Mouse (Mus musculus) intestine, embryonic 15.5 days (tissue): ENCODE results near the gene Fam131a. TPM values are rescaled to one million over a fixed set of nuclear protein-coding genes. Genes with fewer than 3 reads are reported as not detected.

Experiments
- ATAC-seq: fragments of 200-750 bp; cut with Nextera tagmentation; 2 replicates; pipeline ENCODE4 v1.8.0; 2017; ENCODE audit warnings: moderate TSS enrichment, moderate library complexity
- H3K27ac ChIP-seq: fragments of 300-500 bp; sonication (generic); 2 replicates; pipeline ENCODE4 v1.5.1; 2015; ENCODE audit warnings: mild to moderate bottlenecking, inconsistent platforms
- H3K27me3 ChIP-seq: fragments of 300-500 bp; sonication (generic); replicated peaks from 2 replicates; pipeline ENCODE4 v1.6.1; 2015; ENCODE audit warnings: inconsistent platforms
- H3K36me3 ChIP-seq: fragments of 300-500 bp; sonication (generic); 2 replicates; pipeline ENCODE4 v1.6.1; 2015; ENCODE audit warnings: inconsistent platforms
- H3K4me1 ChIP-seq: fragments of 300-500 bp; sonication (generic); replicated peaks from 2 replicates; pipeline ENCODE4 v1.6.1; 2015; ENCODE audit warnings: inconsistent platforms
- H3K4me2 ChIP-seq: fragments of 300-500 bp; sonication (generic); replicated peaks from 2 replicates; pipeline ENCODE4 v1.6.1; 2015; ENCODE audit warnings: mild to moderate bottlenecking, inconsistent platforms
- H3K4me3 ChIP-seq: fragments of 300-500 bp; sonication (generic); replicated peaks from 2 replicates; pipeline ENCODE4 v1.5.1; 2015; ENCODE audit warnings: inconsistent platforms
- H3K9ac ChIP-seq: fragments of 300-500 bp; sonication (generic); 2 replicates; pipeline ENCODE4 v1.6.1; 2015; ENCODE audit warnings: inconsistent platforms
- H3K9me3 ChIP-seq: fragments of 300-500 bp; sonication (generic); 2 replicates; pipeline ENCODE4 v1.6.1; 2016; ENCODE audit warnings: inconsistent platforms
- WGBS: fragments of 180-500 bp; shearing (Covaris S2); methylation state at CpG from one replicate; pipeline ENCODE4 v1.1.7; 2015; 5-methylcytosine and 5-hydroxymethylcytosine counted together
- polyA plus RNA-seq: library from polyadenylated mRNA; unstranded; fragments of >200 nt; fragmentation: Nextera tagmentation; extraction: Ambion mirVana; gene quantifications from 2 replicates; pipeline ENCODE4 v1.2.1, GENCODE M21; 2015

The Fam131a gene
- polyA plus RNA-seq, 1 experiment from 2014 or later = 6.7 TPM

- no peaks in the 10 kb centered on the region for H3K9me3 ChIP-seq
- H3K27ac ChIP-seq = peak overlapping the region; percentile 94
- peak overlapping the region; percentile 88 for H3K4me2 ChIP-seq
- 6% methylated on average over 14 of the region's 14 CpGs for WGBS
- no peaks in the 10 kb centered on the region for H3K27me3 ChIP-seq
- H3K36me3 ChIP-seq = peaks cover 30% of the 10 kb centered on the region
- peak; percentile 63 for ATAC-seq
- peaks cover 26% of the 10 kb centered on the region for H3K4me1 ChIP-seq
- H3K9ac ChIP-seq = peak overlapping the region; percentile 89
- peak overlapping the region; percentile 86 for H3K4me3 ChIP-seq
Measured at GRCm38 (mm10) chr16:20673706-20674303, 19.2 kb upstream of the Fam131a start.

GRCm38 (mm10) chr16:20675213-20675612 lies 17.8 kb upstream of the Fam131a start:
- Histone ChIP-seq H3K9ac (no peak overlapping the region), H3K9me3 (no peaks in the 10 kb centered on the region), H3K36me3 (peaks cover 40% of the 10 kb centered on the region), H3K27me3 (no peaks in the 10 kb centered on the region), H3K27ac (no peak overlapping the region), H3K4me1 (peaks cover 26% of the 10 kb centered on the region), H3K4me2 (peak overlapping the region; percentile 88), H3K4me3 (no peak overlapping the region)
- 86% methylated on average over 6 of the region's 6 CpGs for WGBS
- no peak for ATAC-seq

- Histone ChIP-seq H3K4me1 (peaks cover 25% of the 10 kb centered on the region), H3K9me3 (no peaks in the 10 kb centered on the region), H3K4me2 (no peak overlapping the region), H3K9ac (no peak overlapping the region), H3K36me3 (peaks cover 55% of the 10 kb centered on the region), H3K27ac (no peak overlapping the region), H3K27me3 (no peaks in the 10 kb centered on the region), H3K4me3 (no peak overlapping the region)
- no peak for ATAC-seq
- 67% methylated on average over 4 of the region's 4 CpGs for WGBS
Measured at GRCm38 (mm10) chr16:20676702-20677101, 16.3 kb upstream of the Fam131a start.

- Histone ChIP-seq H3K9ac (no peak overlapping the region), H3K9me3 (no peaks in the 10 kb centered on the region), H3K4me2 (no peak overlapping the region), H3K27ac (no peak overlapping the region), H3K36me3 (peaks cover 62% of the 10 kb centered on the region), H3K27me3 (no peaks in the 10 kb centered on the region), H3K4me3 (no peak overlapping the region), H3K4me1 (peaks cover 21% of the 10 kb centered on the region)
- 78% methylated on average over 5 of the region's 5 CpGs for WGBS
- ATAC-seq = no peak
Measured at GRCm38 (mm10) chr16:20677380-20677779, 15.7 kb upstream of the Fam131a start.

- no peak overlapping the region for H3K9ac ChIP-seq
- no peak overlapping the region for H3K4me3 ChIP-seq
Measured at GRCm38 (mm10) chr16:20677974-20678675, 14.9 kb upstream of the Fam131a start.

GRCm38 (mm10) chr16:20690774-20691173 lies 2.3 kb upstream of the Fam131a start:
- Histone ChIP-seq H3K27me3 (no peaks in the 10 kb centered on the region), H3K4me1 (peaks cover 22% of the 10 kb centered on the region), H3K27ac (no peak overlapping the region), H3K9ac (no peak overlapping the region), H3K9me3 (no peaks in the 10 kb centered on the region), H3K4me3 (no peak overlapping the region), H3K4me2 (no peak overlapping the region), H3K36me3 (peaks cover 43% of the 10 kb centered on the region)
- WGBS = 85% methylated on average over 3 of the region's 3 CpGs
- ATAC-seq = no peak

More at GRCm38 (mm10) chr16:20677974-20678675, 14.9 kb upstream of the Fam131a start:
- H3K4me2 ChIP-seq = no peak overlapping the region
- no peak for ATAC-seq
- peaks cover 21% of the 10 kb centered on the region for H3K4me1 ChIP-seq
- H3K36me3 ChIP-seq = peaks cover 69% of the 10 kb centered on the region
- H3K27ac ChIP-seq = no peak overlapping the region
- no peaks in the 10 kb centered on the region for H3K27me3 ChIP-seq
- WGBS = 76% methylated on average over 10 of the region's 10 CpGs
- H3K9me3 ChIP-seq = no peaks in the 10 kb centered on the region

- Histone ChIP-seq H3K27ac (no peak overlapping the region), H3K4me3 (no peak overlapping the region), H3K9me3 (no peaks in the 10 kb centered on the region), H3K9ac (no peak overlapping the region), H3K4me2 (no peak overlapping the region), H3K4me1 (peaks cover 28% of the 10 kb centered on the region), H3K27me3 (no peaks in the 10 kb centered on the region), H3K36me3 (peaks cover 35% of the 10 kb centered on the region)
- no peak for ATAC-seq
- WGBS = 67% methylated on average over 1 of the region's 1 CpGs
Measured at GRCm38 (mm10) chr16:20691617-20692016, 1.4 kb upstream of the Fam131a start.

- Histone ChIP-seq H3K27me3 (no peaks in the 10 kb centered on the region), H3K36me3 (peaks cover 27% of the 10 kb centered on the region), H3K4me2 (peak overlapping the region; percentile 92), H3K27ac (no peak overlapping the region), H3K9ac (no peak overlapping the region), H3K9me3 (no peaks in the 10 kb centered on the region), H3K4me1 (peaks cover 28% of the 10 kb centered on the region), H3K4me3 (no peak overlapping the region)
- peak; percentile 2; the same call in 1 of the 2 replicates for ATAC-seq
- WGBS = 51% methylated on average over 16 of the region's 16 CpGs
Measured at GRCm38 (mm10) chr16:20692241-20692965, 638 bp upstream of the Fam131a start.

GRCm38 (mm10) chr16:20694781-20695180 lies 1.7 kb downstream of the Fam131a start:
- H3K9ac ChIP-seq = no peak overlapping the region
- no peak overlapping the region for H3K4me3 ChIP-seq
- no peaks in the 10 kb centered on the region for H3K9me3 ChIP-seq
- no peak overlapping the region for H3K27ac ChIP-seq
- H3K27me3 ChIP-seq = no peaks in the 10 kb centered on the region
- WGBS = 77% methylated on average over 8 of the region's 8 CpGs
- H3K36me3 ChIP-seq = peaks cover 8% of the 10 kb centered on the region
- ATAC-seq = no peak
- peak overlapping the region; percentile 67 for H3K4me2 ChIP-seq
- H3K4me1 ChIP-seq = peaks cover 28% of the 10 kb centered on the region

GRCm38 (mm10) chr16:20695622-20696323 lies 2.7 kb downstream of the Fam131a start:
- H3K9me3 ChIP-seq = no peaks in the 10 kb centered on the region
- peak overlapping the region; percentile 35 for H3K9ac ChIP-seq
- H3K27me3 ChIP-seq = no peaks in the 10 kb centered on the region
- no peak overlapping the region for H3K27ac ChIP-seq
- peaks cover 5% of the 10 kb centered on the region for H3K36me3 ChIP-seq
- ATAC-seq = peak; percentile 64
- peak overlapping the region; percentile 31 for H3K4me3 ChIP-seq
- 5% methylated on average over 46 of the region's 46 CpGs for WGBS
- peaks cover 28% of the 10 kb centered on the region for H3K4me1 ChIP-seq
- H3K4me2 ChIP-seq = peak overlapping the region; percentile 67

- Histone ChIP-seq H3K36me3 (no peaks in the 10 kb centered on the region; the same call in 1 of the 2 replicates), H3K4me3 (no peak overlapping the region), H3K27me3 (no peaks in the 10 kb centered on the region), H3K9me3 (no peaks in the 10 kb centered on the region), H3K27ac (no peak overlapping the region), H3K9ac (no peak overlapping the region), H3K4me2 (no peak overlapping the region), H3K4me1 (peaks cover 30% of the 10 kb centered on the region)
- ATAC-seq = no peak
- 78% methylated on average over 5 of the region's 5 CpGs for WGBS
Measured at GRCm38 (mm10) chr16:20699266-20699665, 6.2 kb downstream of the Fam131a start.

- no peak for ATAC-seq
- Histone ChIP-seq H3K36me3 (no peaks in the 10 kb centered on the region; the same call in 1 of the 2 replicates), H3K9me3 (no peaks in the 10 kb centered on the region), H3K4me1 (peaks cover 24% of the 10 kb centered on the region), H3K4me3 (no peak overlapping the region), H3K27me3 (no peaks in the 10 kb centered on the region), H3K4me2 (no peak overlapping the region), H3K9ac (no peak overlapping the region), H3K27ac (no peak overlapping the region)
- WGBS = 52% methylated on average over 5 of the region's 5 CpGs
Measured at GRCm38 (mm10) chr16:20700036-20700435, 7.0 kb downstream of the Fam131a start.
